Mouse (Mus musculus) cerebellum, postnatal 4 days (tissue): ENCODE measurements at regions not wholly inside any gene's neighbourhood (a gene's known extent, or its start where the extent isn't known, plus 50 kb on each side); places are given as distances from the start of the nearest gene placed in this dataset.

Source experiments
- DNase-seq, 2 experiments: peaks; one replicate each; pipeline ENCODE4 v3.0.0; 2022; ENCODE audit warnings: low spot score in 2 of 2, mixed read lengths in 1 of 2

DNA sequence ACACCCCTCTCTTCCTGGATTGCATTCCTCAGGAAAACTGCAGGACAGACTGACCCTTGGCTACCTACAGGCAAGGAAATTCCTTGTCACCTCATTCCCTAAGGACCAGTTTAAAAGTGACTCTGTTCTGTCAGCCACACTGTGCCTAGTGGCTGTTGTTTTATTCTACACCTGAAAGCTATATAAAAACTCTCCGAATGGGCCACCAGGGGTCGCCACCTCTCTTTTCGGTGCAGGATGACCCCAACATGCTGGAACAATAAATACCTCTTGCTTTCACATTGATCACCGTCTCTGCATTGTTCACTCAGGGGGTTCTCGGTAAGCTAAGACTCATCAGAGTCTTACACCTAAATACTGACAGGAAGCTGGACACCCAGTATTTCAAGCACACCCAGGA lies 1382.6 kb upstream of the Dsel start:
- DNase-seq: peak in 1 of 2 experiments; percentile 4

DNA sequence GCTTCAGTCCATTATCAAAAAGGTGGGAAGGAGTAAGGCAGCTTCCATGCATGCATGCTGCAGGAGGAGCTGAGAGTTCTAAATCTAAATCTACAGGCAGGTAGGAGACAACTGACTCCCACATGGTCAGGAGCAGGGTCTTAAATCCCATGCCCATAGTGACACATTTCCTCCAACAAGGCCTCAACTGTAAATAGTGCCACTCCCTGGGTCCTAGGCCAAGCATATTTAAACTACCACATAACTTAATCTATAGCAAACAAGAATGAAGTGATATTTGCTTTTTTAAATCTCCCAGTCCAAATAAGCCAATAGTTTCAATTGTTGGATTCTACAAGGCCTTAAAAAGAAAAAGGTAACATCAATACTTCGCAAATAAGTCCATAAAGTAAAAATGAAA lies 1345.4 kb upstream of the Dsel start:
- no peak for DNase-seq

DNA sequence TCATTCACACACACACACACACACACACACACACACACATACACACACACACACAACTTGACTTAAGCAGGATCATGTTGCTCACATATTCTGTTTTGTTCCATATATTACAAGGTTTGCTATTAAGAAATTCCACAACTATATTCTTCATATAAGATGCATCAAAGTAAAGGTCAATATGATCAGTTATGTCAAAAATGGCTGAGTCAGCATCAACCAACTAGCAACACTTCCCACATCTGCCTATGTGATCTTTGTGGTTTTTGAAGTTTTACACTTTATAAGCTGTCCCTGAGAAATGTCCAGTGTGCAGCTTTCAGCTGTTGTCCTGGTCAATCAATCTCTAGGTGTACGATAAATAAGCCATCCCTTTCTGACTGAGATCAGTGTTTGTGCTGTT lies 1339.3 kb upstream of the Dsel start:
- no peak for DNase-seq

DNA sequence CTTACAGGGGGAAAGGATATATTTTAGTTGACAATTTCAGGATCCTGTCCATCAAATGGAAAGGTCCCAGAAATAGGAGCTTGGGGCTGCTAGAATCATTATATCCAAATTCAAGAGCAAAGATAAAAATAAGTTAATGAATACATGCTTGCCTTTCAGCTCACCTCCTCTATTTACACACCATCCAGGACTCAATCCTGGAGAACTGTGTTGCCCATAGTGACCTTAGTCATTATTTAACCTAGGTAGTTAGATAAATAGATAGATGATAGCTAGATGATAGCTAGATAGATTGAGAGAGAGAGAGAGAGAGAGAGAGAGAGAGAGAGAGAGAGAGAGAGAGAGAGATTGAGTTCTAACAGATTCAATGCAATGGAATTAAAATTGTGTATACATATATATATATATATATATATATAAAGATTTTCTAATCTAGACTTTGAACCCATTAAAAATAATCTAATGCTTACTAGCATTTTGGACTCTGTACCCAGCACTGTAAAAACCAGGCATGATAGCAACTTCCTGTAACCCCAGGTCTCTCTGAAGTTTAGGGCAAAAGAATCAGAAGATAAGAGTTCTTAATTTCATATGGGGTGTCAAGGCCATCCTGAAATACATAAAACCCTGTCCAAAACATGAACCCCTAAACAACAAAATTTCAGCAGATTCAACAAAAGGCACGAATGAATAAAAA lies 1329.5 kb upstream of the Dsel start:
- no peak for DNase-seq

DNA sequence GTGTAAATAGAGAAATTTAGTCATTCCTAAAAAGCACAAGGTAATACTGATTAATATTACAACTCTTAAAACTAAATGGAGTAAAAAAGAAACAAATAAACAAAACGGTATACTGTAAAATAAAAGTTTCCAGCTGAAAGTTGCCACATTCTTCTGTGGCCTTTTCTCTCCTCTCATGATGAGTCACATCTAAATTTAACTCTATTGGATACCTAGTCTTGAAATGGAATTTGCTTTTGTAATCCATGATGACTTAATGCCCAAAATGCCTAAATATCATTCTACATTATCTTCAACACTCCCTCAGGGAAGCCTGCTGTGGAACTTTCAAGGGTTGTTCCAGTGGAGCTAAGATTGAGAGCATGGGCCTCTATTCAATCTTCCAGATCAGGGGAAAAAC lies 1298.5 kb upstream of the Dsel start:
- no peak for DNase-seq
